Mouse (Mus musculus) hindbrain, postnatal 0 days (tissue): ENCODE measurements at regions not wholly inside any gene's neighbourhood (a gene's known extent, or its start where the extent isn't known, plus 50 kb on each side); places are given as distances from the start of the nearest gene placed in this dataset.

Experiments used
- ATAC-seq: fragments of 200-750 bp; cut with Nextera tagmentation; 2 replicates; pipeline ENCODE4 v1.8.0; 2017; ENCODE audit warnings: mild to moderate bottlenecking, moderate TSS enrichment, moderate library complexity
- DNase-seq: peaks from one replicate; pipeline ENCODE4 v3.0.0-alpha.2; 2015; ENCODE audit warnings: low spot score
- H3K27ac ChIP-seq: fragments of 300-500 bp; sonication (generic); 2 replicates; pipeline ENCODE4 v1.5.1; 2014; ENCODE audit warnings: mild to moderate bottlenecking
- H3K27me3 ChIP-seq: fragments of 300-500 bp; sonication (generic); 2 replicates; pipeline ENCODE4 v1.6.1; 2014; ENCODE audit warnings: low read length, mixed read lengths; ENCODE audit not compliant: insufficient read depth
- H3K36me3 ChIP-seq: fragments of 300-500 bp; sonication (generic); 2 replicates; pipeline ENCODE4 v1.6.1; 2014; ENCODE audit warnings: low read length, mixed read lengths; ENCODE audit not compliant: insufficient read depth
- H3K4me1 ChIP-seq: fragments of 300-500 bp; sonication (generic); 2 replicates; pipeline ENCODE4 v1.6.1; 2014; ENCODE audit warnings: antibody characterized with exemption, low read length, mixed read lengths; ENCODE audit not compliant: insufficient read depth
- H3K4me2 ChIP-seq: fragments of 300-500 bp; sonication (generic); 2 replicates; pipeline ENCODE4 v1.6.1; 2014; ENCODE audit warnings: low read depth, mild to moderate bottlenecking, low read length, moderate library complexity, mixed read lengths
- H3K4me3 ChIP-seq: fragments of 300-500 bp; sonication (generic); 2 replicates; pipeline ENCODE4 v1.5.1; 2014; ENCODE audit warnings: low read length
- H3K9ac ChIP-seq: fragments of 300-500 bp; sonication (generic); replicated peaks from 2 replicates; pipeline ENCODE4 v1.6.1; 2014; ENCODE audit warnings: mild to moderate bottlenecking, low read length, moderate library complexity, mixed read lengths
- H3K9me3 ChIP-seq: fragments of 300-500 bp; sonication (generic); 2 replicates; pipeline ENCODE4 v1.6.1; 2016; ENCODE audit warnings: low read length, mixed read lengths
- CTCF ChIP-seq: IDR thresholded peaks from 2 replicates; pipeline ENCODE4 v1.5.1; 2016; ENCODE audit warnings: antibody characterized with exemption, control low read depth, low read depth
- WGBS: fragments of 180-500 bp; shearing (Covaris S2); extraction: QIAGEN DNeasy Blood & Tissue Kit; methylation state at CpG from one replicate; pipeline ENCODE4 v1.1.7; 2014; 5-methylcytosine and 5-hydroxymethylcytosine counted together

- peak; percentile 59 for DNase-seq
- no peak for TF ChIP-seq CTCF
- no peaks in the 10 kb centered on the region for H3K36me3 ChIP-seq
- no peaks in the 10 kb centered on the region; the same call in 1 of the 2 replicates for H3K4me1 ChIP-seq
- H3K9me3 ChIP-seq = no peaks in the 10 kb centered on the region
- no peak for ATAC-seq
- no peak overlapping the region for H3K9ac ChIP-seq
- no peak overlapping the region for H3K27ac ChIP-seq
- no peak overlapping the region for H3K4me2 ChIP-seq
- no peaks in the 10 kb centered on the region for H3K27me3 ChIP-seq
- no peak overlapping the region for H3K4me3 ChIP-seq
Observed at GRCm38 (mm10) chr9:33180066-33180465, 544.0 kb downstream of the Ets1 start.

- Histone ChIP-seq H3K4me3 (no peak overlapping the region), H3K4me1 (no peaks in the 10 kb centered on the region), H3K9ac (no peak overlapping the region), H3K27ac (no peak overlapping the region), H3K9me3 (no peaks in the 10 kb centered on the region), H3K4me2 (no peak overlapping the region), H3K36me3 (no peaks in the 10 kb centered on the region), H3K27me3 (no peaks in the 10 kb centered on the region)
- WGBS = 82% methylated on average over 3 of the region's 3 CpGs
- TF ChIP-seq CTCF = no peak
- ATAC-seq (no peak), DNase-seq (no peak)
Observed at GRCm38 (mm10) chr9:33187187-33187586, 551.2 kb downstream of the Ets1 start.

GRCm38 (mm10) chr9:33209083-33209482 lies 573.1 kb downstream of the Ets1 start:
- DNase-seq = no peak
- no peak overlapping the region for H3K27ac ChIP-seq
- H3K4me3 ChIP-seq = no peak overlapping the region
- H3K9ac ChIP-seq = no peak overlapping the region
- no peaks in the 10 kb centered on the region for H3K27me3 ChIP-seq
- H3K9me3 ChIP-seq = no peaks in the 10 kb centered on the region
- no peak for ATAC-seq
- no peaks in the 10 kb centered on the region for H3K4me1 ChIP-seq
- WGBS = 72% methylated on average over 2 of the region's 2 CpGs
- no peaks in the 10 kb centered on the region for H3K36me3 ChIP-seq
- no peak for TF ChIP-seq CTCF
- H3K4me2 ChIP-seq = no peak overlapping the region

GRCm38 (mm10) chr9:33214523-33214922 lies 578.5 kb downstream of the Ets1 start:
- Histone ChIP-seq H3K27me3 (no peaks in the 10 kb centered on the region), H3K36me3 (no peaks in the 10 kb centered on the region), H3K4me2 (no peak overlapping the region), H3K27ac (no peak overlapping the region), H3K4me3 (no peak overlapping the region), H3K4me1 (no peaks in the 10 kb centered on the region), H3K9me3 (no peaks in the 10 kb centered on the region), H3K9ac (no peak overlapping the region)
- 53% methylated on average over 1 of the region's 1 CpGs for WGBS
- no peak for TF ChIP-seq CTCF
- DNase-seq (no peak), ATAC-seq (no peak)

GRCm38 (mm10) chr9:33220981-33221380 lies 585.0 kb downstream of the Ets1 start:
- Histone ChIP-seq H3K4me2 (no peak overlapping the region), H3K27ac (no peak overlapping the region), H3K9me3 (no peaks in the 10 kb centered on the region), H3K4me3 (no peak overlapping the region), H3K27me3 (no peaks in the 10 kb centered on the region), H3K9ac (no peak overlapping the region), H3K4me1 (no peaks in the 10 kb centered on the region), H3K36me3 (no peaks in the 10 kb centered on the region)
- WGBS = 78% methylated on average over 4 of the region's 4 CpGs
- no peak for ATAC-seq
- DNase-seq = no peak
- no peak for TF ChIP-seq CTCF

GRCm38 (mm10) chr9:33222066-33222805 lies 586.2 kb downstream of the Ets1 start:
- Histone ChIP-seq H3K4me2 (no peak overlapping the region), H3K27ac (no peak overlapping the region), H3K27me3 (no peaks in the 10 kb centered on the region), H3K9me3 (no peaks in the 10 kb centered on the region), H3K4me1 (no peaks in the 10 kb centered on the region), H3K36me3 (no peaks in the 10 kb centered on the region), H3K9ac (no peak overlapping the region), H3K4me3 (no peak overlapping the region)
- DNase-seq = no peak
- ATAC-seq = no peak
- 70% methylated on average over 11 of the region's 11 CpGs for WGBS
- no peak for TF ChIP-seq CTCF

GRCm38 (mm10) chr9:33233699-33234131 lies 597.7 kb downstream of the Ets1 start:
- TF ChIP-seq CTCF = no peak
- no peak for DNase-seq
- Histone ChIP-seq H3K4me3 (no peak overlapping the region), H3K27ac (no peak overlapping the region), H3K9me3 (no peaks in the 10 kb centered on the region), H3K4me1 (no peaks in the 10 kb centered on the region), H3K36me3 (no peaks in the 10 kb centered on the region), H3K4me2 (0 out of 2 replicates have a peak overlapping the region, but pooled peaks have one; percentile 10), H3K9ac (no peak overlapping the region), H3K27me3 (no peaks in the 10 kb centered on the region)
- 11% methylated on average over 9 of the region's 9 CpGs for WGBS
- ATAC-seq = no peak
